Mouse (Mus musculus) urinary bladder, postnatal 14 days (tissue): ENCODE results near the gene Fam217a.
"Not testable (repeated sequence)": the region's sequence is repeated elsewhere in the genome, so short reads cannot be mapped to it uniquely, and the experiment has no call there.

ENCODE experiments used
- DNase-seq: peaks from one replicate; pipeline ENCODE4 v3.0.0; 2021; ENCODE audit warnings: low spot score

The Fam217a gene

DNA sequence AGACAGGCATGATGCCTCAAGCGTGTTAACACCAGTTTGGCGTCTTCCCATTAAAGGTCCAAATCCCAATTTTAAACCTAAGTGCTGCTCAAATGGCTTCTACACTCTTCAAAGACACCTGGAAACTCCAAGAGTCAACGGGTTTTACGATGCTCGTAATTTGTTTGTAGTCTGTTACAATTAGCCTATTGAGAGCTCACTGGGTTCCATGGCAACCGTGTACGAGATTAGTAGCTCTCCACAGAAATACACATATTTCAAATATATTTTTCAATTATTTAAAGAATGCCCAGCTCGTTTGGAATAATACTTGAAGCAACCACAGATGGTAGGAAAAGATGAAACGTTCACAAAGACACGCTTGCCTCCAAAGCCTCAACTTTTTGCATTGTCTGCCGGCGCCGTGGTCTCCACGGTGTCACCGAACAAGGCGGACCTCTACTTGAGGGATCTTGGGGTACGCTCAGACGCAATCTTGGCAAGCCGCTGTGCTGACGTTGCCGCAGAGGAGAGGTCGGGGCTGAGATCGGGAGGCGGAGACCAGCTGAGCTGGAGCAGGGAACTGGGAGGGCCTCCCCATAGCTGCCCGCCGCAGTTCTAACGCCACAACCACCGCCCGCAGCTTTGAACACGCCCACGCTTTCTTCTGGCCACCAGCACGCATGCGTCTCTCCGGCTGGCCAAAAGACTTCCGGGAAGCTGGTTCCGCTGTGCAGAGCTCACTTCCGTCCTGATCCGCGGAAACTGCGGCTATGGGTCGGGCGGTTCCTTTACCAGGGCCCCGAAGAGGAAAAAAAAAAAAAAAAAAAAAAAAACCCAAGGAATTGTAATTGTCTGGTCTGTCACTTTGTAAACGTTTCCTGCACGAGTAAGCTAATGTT, 50.1 kb downstream of the Fam217a start:
- DNase-seq = peak; percentile 95

DNA sequence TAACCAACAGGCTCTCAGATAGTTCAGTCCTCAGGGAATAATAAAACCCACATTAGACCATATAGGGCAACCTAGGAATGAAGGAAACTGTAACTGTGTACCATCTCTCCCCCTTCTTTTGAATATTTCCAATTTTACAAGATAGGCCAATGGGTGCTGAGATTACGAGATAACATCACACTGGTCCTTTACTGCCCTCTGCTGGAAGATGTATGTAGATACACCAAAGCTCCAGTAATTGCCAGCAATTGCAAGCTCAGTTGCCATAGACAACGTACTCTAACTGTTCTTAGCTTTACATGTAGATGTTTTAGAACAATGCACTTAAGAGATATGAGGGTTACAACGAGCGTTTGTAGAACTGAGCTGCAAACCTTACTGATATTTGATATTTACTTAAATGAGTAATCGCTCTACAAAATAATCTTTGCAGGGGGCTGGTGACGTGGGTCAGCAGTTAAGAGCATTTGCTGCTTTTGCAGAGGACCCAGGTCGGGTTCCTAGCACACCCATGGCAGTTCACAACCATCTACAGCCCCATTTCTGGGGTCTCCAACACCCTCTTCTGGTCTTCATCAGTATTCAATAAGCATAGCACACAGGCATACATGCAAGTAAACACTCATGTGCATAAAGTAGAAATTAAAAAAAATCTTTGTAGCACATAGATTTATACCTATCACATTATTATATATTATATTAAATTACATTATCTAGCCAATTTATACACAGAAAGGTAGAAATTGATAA, 59.5 kb downstream of the Fam217a start:
- peak; percentile 11 for DNase-seq

- DNase-seq = not testable (repeated sequence)
Measured at GRCm38 (mm10) chr13:34861166-34861565, 62.9 kb downstream of the Fam217a start.
